Mouse (Mus musculus): Measurements from ENCODE around the gene Micall1. TPM values are rescaled to one million over a fixed set of nuclear protein-coding genes. Genes with fewer than 3 reads are reported as not detected.

Micall1 gene
- polyA plus RNA-seq, 1 experiment = 23.8 TPM

DNA sequence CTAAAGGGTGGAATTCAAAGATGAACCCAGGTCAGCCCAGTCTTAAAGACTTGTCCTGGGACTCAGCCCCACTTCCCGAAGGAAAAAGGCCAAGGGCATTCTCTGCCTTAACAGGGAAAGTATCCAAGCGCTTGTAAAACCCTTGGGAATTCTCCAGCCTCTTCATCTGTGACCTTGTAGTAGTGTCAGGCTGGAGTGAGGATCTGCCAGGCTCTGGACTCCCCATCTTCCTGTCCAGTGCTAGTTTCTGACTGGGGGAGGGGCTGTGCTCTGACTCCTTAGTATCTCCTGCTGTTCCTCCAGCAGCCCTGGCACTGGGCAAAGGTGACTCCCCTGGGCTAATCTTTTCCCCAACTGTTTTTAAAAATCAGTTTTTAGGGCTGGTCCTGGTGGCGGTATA lies 12.1 kb upstream of the Micall1 start:
- no peak for DNase-seq (ENCODE audit: extremely low spot score in 1 of 2, low spot score in 1 of 2)

DNA sequence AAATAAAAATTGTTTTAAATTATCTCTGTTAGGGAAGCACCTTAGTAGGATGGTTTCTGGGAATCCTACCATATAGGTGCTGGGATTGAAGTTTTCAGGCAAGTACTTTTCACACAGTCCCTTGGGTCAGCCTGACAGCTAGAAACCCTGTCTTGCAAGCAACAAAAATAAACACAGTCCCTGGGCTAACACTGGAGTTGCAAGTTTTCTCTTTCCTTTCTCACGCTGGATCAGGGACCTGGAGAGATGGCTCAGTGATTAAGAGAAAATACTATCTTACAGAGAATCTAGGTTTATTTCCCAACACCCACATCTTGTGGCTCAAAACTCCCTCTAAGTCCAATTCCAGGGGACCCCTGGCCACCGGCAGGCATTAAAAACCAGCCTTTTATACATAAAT lies 11.6 kb upstream of the Micall1 start:
- DNase-seq (ENCODE audit: extremely low spot score in 1 of 2, low spot score in 1 of 2) = no peak

DNA sequence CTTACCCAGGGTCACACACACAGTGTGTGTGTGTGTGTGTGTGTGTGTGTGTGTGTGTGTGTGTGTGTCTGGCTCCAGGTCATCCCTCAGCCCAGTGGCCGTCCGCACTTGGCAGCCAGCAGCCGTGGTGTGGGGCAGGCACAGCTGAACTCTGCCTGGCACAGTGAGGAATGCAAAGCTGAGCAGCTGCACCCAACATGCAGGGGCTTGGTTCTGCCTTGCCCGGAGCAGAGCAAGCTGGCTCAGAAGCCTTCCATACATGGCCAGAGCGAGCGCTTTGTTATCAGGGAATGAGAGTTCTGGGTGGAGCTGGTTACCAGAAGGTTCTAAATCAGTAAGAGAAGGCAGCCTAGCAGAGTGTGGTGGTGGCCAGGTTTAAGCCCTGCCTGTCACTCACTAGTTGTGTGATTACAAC lies 11.1 kb upstream of the Micall1 start:
- DNase-seq (ENCODE audit: extremely low spot score in 1 of 2, low spot score in 1 of 2) = peak; percentile 25 to 28

DNA sequence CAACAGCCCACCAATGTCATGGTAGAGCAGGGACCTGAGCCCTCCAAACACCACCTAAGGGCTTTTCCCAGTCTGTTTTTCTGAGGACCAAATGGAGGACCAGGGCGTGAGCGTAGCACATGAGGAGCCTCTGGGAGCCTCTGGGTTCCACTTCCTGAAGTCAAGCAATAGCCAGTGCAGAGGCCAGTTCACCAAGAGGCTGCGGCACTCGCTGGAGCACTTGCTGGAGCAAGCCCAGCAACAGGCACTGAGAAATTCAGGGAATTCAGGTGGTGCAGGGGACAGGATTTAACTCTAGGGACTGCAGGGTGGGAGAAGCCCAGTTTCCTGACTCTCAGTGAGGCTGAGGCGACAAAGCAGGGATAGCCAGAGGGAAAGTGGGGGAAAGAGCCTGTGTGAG lies 10.5 kb upstream of the Micall1 start:
- no peak for DNase-seq (ENCODE audit: extremely low spot score in 1 of 2, low spot score in 1 of 2)

DNA sequence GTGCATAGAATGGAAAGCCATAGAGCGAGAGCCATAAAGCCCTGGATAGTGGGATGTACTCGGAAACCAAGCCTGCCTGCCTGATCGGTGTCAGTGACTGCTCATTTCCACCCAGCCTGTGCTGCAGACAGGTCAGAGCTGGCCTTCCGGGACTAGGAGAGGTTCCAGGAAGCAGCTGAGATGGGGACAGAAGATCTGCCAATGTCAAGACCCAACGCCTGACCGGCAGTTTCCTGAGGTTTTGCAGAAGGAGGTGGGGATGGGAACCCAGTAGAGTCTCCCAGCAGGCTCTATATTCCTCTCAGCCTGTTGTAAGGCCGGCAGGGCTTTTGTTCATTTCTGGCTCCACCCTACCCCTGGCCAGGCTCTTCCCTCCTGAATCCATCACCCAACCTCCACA lies 9.8 kb upstream of the Micall1 start:
- DNase-seq (ENCODE audit: extremely low spot score in 1 of 2, low spot score in 1 of 2) = no peak

DNA sequence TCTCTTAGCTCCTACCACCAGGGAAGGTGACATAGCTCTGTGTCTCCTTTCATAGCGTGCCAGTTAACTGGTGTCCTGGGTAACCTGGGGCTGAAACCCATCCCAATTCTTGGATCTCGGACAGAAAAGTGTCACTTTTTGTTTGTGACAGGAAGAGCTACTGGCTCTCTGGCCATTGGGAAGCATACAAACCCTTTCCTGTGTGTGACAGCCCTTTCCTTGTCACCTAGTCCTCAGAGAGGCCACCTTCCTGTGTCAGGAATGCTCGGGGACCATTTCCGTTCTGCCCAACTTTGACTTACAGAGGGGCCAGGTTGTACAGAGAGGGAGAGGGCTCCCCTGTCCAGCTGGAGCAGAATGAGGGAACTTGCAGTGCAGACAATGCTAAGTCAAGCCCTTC lies 9.2 kb upstream of the Micall1 start:
- no peak for DNase-seq (ENCODE audit: extremely low spot score in 1 of 2, low spot score in 1 of 2)

DNA sequence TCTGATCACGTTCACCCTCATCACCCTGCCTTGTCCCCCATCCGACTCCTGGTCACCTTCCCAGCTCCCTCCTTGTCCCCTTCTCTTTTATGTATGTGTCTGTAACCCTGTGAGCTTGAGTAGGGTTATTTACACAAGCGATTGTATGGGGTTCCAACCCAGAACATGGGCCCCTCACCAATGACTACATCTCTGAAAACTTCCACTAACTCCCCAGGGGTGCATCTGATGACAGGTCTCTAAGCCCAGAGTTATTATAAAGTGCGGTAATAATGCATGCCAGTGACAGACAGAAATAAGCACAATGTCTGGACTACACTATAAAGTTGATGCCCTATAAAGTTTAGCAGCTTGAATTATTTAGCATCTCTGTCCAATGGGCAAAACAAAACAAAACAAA lies 8.3 kb upstream of the Micall1 start:
- no peak for DNase-seq (ENCODE audit: extremely low spot score in 1 of 2, low spot score in 1 of 2)

DNA sequence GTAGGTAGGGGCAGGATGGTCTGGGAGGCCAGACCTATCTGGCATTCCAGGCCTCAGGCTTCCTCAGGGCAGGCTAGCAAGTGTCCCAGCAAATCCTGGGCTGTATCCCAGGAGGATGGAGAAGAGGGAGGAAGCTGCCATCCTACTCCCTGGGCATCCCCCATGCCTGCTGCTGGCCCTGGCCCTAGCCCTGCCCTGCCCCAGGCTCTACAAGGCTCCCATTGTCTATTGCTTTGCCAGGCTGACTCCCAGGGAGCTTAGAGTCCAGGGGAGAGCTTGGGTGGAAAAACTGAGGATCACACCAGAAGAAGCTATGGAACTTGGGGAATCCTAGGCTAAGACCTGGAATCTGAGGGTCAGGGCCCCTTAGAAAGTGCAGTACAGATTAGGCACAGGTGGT lies 7.2 kb upstream of the Micall1 start:
- no peak for DNase-seq (ENCODE audit: extremely low spot score in 1 of 2, low spot score in 1 of 2)

DNA sequence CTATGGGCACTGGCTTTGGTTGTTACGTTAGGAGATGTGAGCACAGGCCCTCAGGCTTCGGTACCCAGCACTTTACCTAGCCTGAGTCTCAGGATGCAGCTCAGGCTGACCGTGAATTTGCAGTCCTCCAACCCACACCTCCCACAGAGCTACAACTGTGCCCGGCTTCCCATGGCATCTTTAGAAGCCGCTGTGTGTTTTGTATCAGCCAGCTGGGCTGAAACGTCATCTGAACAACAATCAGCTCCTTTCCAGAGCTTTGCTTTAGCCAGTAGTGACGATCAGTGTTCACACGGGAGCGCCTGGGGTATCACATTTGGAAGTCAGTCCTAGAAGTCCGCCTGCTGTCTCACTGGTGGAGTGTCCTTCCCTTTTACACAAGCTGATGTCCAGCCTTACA lies 5.4 kb upstream of the Micall1 start:
- DNase-seq (ENCODE audit: extremely low spot score in 1 of 2, low spot score in 1 of 2) = no peak

DNA sequence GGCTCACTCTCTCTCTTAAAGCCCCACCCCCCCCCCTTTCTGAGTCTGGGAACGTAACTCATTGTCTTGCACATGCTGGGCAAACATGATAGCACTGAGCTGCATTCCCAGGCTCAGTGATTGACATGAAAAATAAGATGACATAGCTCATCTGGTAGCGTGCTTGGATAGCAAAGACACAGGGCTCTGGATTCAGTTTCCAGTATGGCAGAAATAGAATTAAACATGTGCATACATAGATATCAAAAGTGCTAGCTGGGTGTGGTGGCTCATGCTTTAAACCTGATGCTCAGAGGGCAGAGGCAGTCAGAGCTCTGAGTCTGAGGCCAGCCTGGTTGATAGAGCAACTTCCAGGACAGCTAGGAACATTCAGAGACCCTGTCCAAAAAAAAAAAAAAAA lies 2.9 kb upstream of the Micall1 start:
- no peak for DNase-seq (ENCODE audit: extremely low spot score in 1 of 2, low spot score in 1 of 2)

DNA sequence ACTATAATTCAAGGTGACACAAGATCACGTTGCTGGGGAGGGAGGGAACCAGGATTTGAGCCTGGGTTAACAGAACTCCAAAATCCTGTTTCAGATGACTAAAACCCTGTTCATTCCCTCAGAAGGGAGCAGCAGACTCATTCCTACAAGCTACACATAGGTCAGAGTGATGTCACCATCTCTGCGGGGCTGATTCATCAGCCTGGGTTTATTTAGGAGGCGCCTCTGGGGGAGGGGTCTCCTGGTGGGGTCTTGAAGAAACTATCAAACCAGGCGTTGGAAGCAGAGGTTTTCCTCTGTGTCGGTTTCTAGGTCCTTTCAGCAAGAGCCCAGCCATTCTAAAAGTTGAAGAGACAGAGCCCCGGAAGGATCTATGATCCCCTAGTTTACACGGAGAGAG lies 732 bp upstream of the Micall1 start:
- no peak for DNase-seq (ENCODE audit: extremely low spot score in 1 of 2, low spot score in 1 of 2)

DNA sequence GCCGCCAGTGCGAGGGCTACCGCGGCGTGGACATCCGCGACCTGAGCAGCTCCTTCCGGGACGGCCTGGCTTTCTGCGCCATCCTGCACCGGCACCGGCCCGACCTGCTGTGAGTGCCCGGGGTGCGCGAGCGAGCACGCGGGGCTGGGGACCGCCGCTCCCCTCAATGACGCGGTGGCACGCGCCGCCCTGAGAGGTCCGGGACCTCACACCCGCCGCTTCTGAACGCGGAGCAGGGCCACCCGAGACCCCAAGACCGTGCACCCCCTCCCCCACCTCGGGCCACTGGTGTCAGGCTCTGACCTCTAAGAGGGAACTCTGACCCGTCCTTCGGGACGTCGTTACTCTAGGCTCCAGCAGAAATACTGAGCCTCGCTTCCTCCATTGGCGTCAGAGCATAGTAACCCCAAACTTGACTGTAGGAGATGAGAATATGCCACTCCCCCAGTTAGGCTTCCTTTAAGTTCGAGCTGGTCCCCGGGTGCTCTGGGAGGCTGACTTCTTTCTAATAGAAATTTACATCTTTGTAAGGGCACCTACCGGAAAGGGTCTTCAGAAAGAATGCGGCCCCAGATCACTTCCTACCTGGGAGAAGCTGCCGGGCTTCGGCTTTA lies 730 bp downstream of the Micall1 start:
- DNase-seq (ENCODE audit: extremely low spot score in 1 of 2, low spot score in 1 of 2) = no peak

DNA sequence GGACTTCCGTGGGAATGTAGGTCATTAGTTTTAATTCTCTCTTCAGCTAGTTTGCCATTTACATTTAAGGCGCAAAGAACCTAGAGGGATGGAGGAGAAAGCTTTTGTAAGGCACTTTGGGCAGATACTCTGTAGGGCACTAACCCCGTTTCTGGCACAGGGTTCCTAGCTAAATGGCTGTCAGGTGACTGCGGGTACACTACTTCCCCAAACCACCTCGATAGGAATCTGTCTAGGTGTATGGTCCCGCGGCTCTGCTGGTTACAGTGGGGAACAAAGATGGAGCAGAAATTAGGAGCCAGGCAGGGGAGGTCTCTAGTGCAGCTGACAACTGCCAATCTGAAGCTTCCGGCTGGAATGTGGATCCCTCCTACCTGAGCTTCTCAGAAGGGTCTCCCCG lies 1.3 kb downstream of the Micall1 start:
- DNase-seq (ENCODE audit: extremely low spot score in 1 of 2, low spot score in 1 of 2) = no peak

DNA sequence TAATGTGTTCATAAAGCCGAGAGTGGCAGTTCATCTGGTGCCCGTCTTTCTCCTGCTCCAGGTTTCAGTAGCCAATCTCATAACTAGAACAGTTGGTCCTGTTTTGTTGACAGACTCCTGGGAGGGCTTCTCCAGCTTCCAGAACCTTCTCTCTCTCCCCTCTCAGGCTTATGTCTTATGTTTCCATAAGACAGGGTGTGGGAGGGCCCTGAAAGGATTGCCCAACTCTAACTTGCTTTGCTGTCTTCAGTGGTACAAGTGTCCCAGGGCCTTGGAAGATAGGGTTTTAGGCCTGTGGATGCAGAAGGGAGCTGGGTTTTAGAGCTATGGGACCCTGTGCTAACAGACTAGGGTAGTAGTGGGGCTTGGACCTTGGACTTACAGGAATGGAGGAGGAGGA lies 1.8 kb downstream of the Micall1 start:
- DNase-seq (ENCODE audit: extremely low spot score in 1 of 2, low spot score in 1 of 2) = no peak

DNA sequence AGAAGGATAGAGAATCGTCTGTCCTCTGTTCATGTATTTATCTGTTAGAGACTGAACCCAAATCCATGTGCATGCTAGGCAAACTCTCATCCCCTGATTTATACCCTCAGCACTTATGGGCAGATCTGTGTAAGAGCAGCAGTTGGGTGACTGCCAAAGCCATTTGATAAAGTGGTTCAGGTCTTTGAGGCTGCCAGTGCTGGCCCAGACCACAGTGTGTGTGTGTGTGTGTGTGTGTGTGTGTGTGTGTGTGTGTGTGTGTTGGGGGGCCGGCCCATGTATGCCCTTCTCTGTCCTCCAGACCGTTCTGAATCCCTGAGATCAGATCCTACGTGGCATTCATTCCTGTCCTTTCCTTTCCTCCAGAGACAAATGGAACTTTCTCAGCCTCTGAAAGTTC lies 3.1 kb downstream of the Micall1 start:
- DNase-seq (ENCODE audit: extremely low spot score in 1 of 2, low spot score in 1 of 2) = no peak

DNA sequence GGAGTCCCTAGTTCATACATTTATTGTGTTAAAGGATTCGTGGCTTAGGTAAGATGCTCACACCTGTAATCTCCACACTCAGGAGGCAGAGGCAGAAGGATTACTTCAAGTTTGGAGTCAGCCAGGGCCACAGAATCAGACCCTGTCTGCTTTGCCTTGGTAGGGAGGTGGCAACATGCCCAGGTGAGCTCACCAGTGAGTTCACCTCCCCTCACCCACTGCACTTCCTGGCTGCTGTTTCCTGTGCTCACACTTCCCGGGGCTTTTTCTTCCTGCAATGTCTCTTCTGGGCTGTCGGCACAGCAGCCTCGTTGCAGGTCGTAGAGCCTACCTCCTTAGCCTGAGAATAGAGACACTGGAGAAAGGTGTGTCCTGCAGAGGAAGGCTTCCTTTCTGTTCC lies 6.6 kb downstream of the Micall1 start:
- DNase-seq (ENCODE audit: extremely low spot score in 1 of 2, low spot score in 1 of 2) = no peak

DNA sequence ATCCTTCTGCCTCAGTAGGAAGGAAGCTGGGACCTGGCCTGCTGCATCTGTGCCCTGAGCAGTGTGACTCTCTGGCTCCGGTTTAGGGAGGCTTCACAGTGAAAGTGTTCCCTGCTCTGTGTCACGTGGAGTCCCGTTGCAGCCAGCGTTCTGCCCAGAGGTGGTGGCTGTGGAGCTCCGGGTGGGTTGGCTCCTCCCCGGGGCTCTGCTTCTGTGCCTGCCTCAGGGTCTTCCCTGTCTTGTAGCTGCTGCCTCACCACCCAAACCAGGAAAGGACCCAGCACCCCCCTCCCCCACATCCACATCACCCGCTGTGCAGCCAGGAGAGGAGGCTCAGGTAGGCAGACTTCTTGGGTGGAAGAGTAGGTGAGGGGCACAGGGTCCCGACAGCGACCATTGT lies 10.8 kb downstream of the Micall1 start:
- no peak for DNase-seq (ENCODE audit: extremely low spot score in 1 of 2, low spot score in 1 of 2)

DNA sequence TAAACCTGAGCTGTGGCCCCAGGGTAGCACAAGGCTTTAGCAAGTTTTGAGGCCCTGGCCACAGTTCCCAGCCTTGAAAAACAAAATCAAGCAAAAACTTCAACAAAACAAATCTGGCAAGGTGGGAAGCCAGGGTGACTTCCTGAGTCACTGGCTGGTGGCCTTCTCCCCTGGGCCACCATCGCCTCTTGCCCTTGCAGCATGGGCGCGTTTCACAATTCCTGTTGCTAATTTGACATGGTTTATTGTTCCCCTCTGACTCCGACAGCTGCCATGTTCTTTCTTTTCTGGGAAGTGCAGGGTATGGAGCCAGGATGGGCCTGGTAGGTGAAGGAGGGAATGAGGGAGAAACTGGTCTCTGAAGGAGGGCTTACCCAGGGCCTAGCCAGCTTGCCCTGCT lies 13.4 kb downstream of the Micall1 start:
- DNase-seq (ENCODE audit: extremely low spot score in 1 of 2, low spot score in 1 of 2) = no peak

DNA sequence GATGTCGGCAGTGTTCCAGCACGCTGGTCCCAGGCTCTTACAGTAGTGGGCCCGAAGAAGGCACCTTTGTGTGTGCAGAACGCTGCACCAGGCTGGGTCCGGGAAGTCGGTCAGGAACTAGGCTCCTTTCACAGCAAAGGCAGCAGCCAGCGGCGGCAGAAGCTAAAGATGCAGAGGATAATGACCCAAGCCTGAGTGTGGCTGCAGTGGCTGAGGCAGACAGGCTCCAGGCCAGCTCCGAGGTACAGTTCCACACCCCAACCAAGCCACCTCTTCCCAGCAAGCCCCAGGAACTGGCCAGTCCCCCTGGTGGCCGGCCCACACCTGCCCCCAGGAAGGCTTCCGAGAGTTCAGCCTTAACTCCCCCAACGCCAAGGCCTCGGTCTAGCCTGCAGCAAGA lies 13.8 kb downstream of the Micall1 start:
- no peak for DNase-seq (ENCODE audit: extremely low spot score in 1 of 2, low spot score in 1 of 2)

DNA sequence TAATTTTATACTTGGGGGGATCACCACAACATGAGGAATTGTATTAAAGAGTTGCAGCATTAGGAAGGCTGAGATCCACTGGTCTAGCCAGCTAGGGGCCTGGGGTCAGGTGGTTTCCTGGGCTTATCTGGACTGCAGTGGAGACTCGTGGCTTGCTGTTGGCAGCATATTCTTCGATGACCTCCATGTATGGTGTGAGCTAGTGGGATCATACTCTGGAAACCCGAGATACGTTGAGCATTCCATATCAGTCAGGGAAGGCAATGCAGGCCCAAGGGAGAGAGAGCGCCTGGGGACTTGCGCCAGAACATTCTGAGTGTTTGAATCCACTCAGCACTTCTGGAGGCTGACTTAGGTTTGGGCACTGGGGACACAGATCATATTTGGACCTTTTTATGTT lies 15.1 kb downstream of the Micall1 start:
- DNase-seq (ENCODE audit: extremely low spot score in 1 of 2, low spot score in 1 of 2) = no peak

DNA sequence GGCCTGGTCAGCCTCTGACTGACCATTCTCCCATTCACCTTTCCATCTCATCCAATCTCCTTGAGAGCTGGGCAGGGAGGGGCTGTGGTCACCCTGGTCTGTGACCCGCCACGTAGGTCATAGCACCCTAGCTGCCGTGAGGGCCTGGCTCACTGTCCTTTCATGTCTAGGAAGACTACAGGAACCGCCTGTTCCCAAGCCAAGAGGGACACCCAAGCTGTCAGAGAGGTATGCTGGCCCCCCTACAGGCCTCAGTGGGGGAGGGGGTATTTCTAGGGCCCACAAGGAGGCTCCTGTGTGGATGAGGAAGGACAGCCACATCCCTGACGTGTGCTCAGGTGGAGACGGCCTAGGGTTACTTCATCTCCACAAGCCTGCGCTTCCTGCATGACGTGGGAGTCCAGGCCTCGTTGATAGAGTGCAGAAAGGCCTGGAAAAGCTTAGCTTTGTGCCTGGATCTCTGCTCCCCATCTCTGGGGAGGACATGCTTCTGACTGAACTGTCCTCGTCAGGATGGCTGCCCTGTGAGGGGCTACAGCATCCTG lies 15.7 kb downstream of the Micall1 start:
- no peak for DNase-seq (ENCODE audit: extremely low spot score in 1 of 2, low spot score in 1 of 2)

DNA sequence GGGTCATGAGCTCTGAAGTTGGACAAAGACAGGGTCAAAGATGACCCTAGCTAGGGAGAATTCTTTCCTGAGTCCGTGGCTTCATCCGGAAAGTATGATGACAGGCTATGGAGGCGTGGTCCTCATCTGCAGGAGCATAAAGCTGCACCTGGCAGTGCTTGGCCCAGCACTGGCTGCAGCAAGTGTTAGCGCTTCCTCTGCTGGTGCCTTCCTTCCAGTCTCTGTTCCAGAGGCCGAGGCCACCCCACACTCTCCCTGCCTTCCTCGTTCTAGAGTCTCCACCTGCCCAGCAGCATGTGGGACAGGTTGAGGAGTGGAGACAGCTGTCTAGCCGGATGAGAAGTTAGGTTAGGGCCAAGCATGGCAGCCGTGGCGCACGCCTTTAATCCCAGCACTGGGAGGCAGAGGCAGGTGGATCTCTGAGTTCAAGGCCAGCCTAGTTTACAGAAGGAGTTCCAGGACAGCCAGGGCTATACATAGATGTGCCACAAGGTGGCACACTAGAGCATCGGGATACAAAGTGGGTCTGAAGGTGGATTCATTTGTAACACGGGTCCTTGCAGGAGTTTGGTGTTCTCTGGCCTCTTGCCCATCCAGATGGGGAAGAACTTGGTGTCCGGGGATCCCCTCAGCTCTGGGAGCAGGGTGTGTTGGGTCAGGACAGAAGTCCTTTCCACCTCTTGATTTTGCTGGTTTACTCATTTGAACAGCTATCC lies 17.7 kb downstream of the Micall1 start:
- DNase-seq (ENCODE audit: extremely low spot score in 1 of 2, low spot score in 1 of 2) = peak in 1 of 2 experiments; percentile 66

Measured in frontal cortex, adult 2 months (tissue).